ENCODE assay signal across 20 mouse cellular contexts in the genomic region with DNA sequence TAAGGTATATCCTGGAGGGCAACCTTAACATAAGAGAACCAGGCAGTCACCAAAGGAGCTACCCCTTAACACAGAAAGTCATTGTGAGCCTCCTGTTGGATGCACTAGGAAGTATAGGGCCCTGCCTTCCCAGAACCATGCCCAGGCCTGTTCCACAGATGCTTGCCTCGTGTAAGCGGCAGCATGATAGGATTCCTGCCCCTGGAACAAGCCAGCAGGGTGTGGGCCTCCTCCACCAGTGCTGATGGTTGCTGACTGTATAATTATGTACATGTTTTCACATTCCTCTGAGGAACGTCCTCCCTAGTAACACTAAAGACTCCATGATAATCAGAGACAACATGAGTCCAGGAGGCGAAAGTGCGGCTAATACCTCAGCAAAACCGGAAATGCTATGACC.
"Had no signal": no experiment of that assay in that cellular context is flagged by ENCODE, and none has a peak within 500 bp of the region (broad histone marks: within the 10 kb centered on the region; RNA-seq: fewer than 3 reads in every experiment).

No protein-coding gene starts in this region.

- ATAC-seq: liver, postnatal 0 days; midbrain, embryonic 16.5 days had no signal

- H3K27me3 ChIP-seq: liver, embryonic 13.5 days; lung, embryonic 15.5 days; megakaryocyte, embryonic 14.5 days; midbrain, embryonic 12.5 days; neural tube, embryonic 13.5 days had no signal

- H3K9me3 ChIP-seq: liver, embryonic 13.5 days; lung, embryonic 15.5 days; megakaryocyte, embryonic 14.5 days; midbrain, embryonic 12.5 days; neural tube, embryonic 13.5 days had no signal

- DNase-seq: kidney, adult 9 months; kidney, postnatal 36 days; layer of hippocampus, adult 9-11 months; layer of hippocampus, postnatal 36 days; left cerebral cortex, postnatal 4 days; liver; liver, embryonic 13.5 days; liver, postnatal 0 days; lung, postnatal 14 days; retina, postnatal 1 day; right cerebral cortex, postnatal 4 days; spleen, adult 18-20 months; thymus, postnatal 36 days had no signal

- H3K4me3 ChIP-seq: liver, embryonic 13.5 days; lung, embryonic 15.5 days; megakaryocyte, embryonic 14.5 days; midbrain, embryonic 12.5 days; neural tube, embryonic 13.5 days had no signal

- H3K4me1 ChIP-seq: lung, embryonic 15.5 days; midbrain, embryonic 12.5 days; neural tube, embryonic 13.5 days had no signal

- H3K27ac ChIP-seq: kidney, postnatal 0 days; liver, embryonic 13.5 days; lung, embryonic 15.5 days; macrophage; midbrain, embryonic 12.5 days; neural tube, embryonic 13.5 days had no signal

- H3K4me2 ChIP-seq: liver, embryonic 13.5 days; lung, embryonic 15.5 days; midbrain, embryonic 12.5 days; neural tube, embryonic 13.5 days had no signal

- H3K9ac ChIP-seq: liver, embryonic 13.5 days; liver, postnatal 0 days; lung, embryonic 15.5 days; midbrain, embryonic 12.5 days; neural tube, embryonic 13.5 days had no signal
